ENCODE assay signal across 22 mouse cellular contexts in genomic region chr3:116784290-116784689, GRCm38 (mm10). TPM values are rescaled to one million over a fixed set of nuclear protein-coding genes. Genes with fewer than 3 reads are reported as not detected.
DNase-seq lines count a peak whose midpoint lies in the region; ATAC-seq and TF ChIP-seq lines count a peak whose summit lies in the region.
"Had no signal": no experiment of that assay in that cellular context is flagged by ENCODE, and none has a peak within 500 bp of the region (broad histone marks: within the 10 kb centered on the region; RNA-seq: fewer than 3 reads in every experiment).

No protein-coding gene starts in this region.

- H3K27ac ChIP-seq in heart, embryonic 11.5 days (ENCODE audit: low read depth, low read length): no peak overlapping the region
- H3K27ac ChIP-seq in kidney, embryonic 16.5 days (ENCODE audit: low read length): peak overlapping the region; percentile 32; the same call in 1 of the 2 replicates
- H3K27ac ChIP-seq in liver, embryonic 14.5 days: no peak overlapping the region
- no peak overlapping the region for H3K27ac ChIP-seq in liver, embryonic 12.5 days
- H3K27ac ChIP-seq: embryonic facial prominence, embryonic 15.5 days; forebrain, embryonic 10.5 days; heart, adult 2 months; hindbrain, embryonic 10.5 days; hindbrain, embryonic 14.5 days had no signal

- H3K4me3 ChIP-seq in heart, embryonic 11.5 days (ENCODE audit: low read depth, low read length): no peak overlapping the region
- no peak overlapping the region for H3K4me3 ChIP-seq in kidney, embryonic 16.5 days (ENCODE audit: low read length)
- no peak overlapping the region for H3K4me3 ChIP-seq in liver, embryonic 14.5 days (ENCODE audit: insufficient read depth in 1 of 2, low read depth in 2 of 2, low read length in 2 of 2)
- H3K4me3 ChIP-seq in liver, embryonic 12.5 days: no peak overlapping the region
- H3K4me3 ChIP-seq: embryonic facial prominence, embryonic 15.5 days; erythroblast, embryonic 14.5 days; forebrain, embryonic 10.5 days; heart, adult 2 months; heart, embryonic 12.5 days; hindbrain, embryonic 10.5 days had no signal

- H3K9me3 ChIP-seq in heart, embryonic 11.5 days (replicated peaks; ENCODE audit: control insufficient read depth, low read length): no peaks in the 10 kb centered on the region
- H3K9me3 ChIP-seq in kidney, embryonic 16.5 days (ENCODE audit: low read length): no peaks in the 10 kb centered on the region
- H3K9me3 ChIP-seq in liver, embryonic 14.5 days (ENCODE audit: control insufficient read depth, low read length): no peaks in the 10 kb centered on the region
- H3K9me3 ChIP-seq in liver, embryonic 12.5 days (replicated peaks): no peaks in the 10 kb centered on the region
- H3K9me3 ChIP-seq: embryonic facial prominence, embryonic 15.5 days; forebrain, embryonic 10.5 days; heart, embryonic 12.5 days; hindbrain, embryonic 10.5 days had no signal

- H3K4me2 ChIP-seq in heart, embryonic 11.5 days: no peak overlapping the region
- H3K4me2 ChIP-seq in kidney, embryonic 16.5 days (replicated peaks; ENCODE audit: low read depth, low read length): no peak overlapping the region
- no peak overlapping the region for H3K4me2 ChIP-seq in liver, embryonic 14.5 days (ENCODE audit: low read depth)
- H3K4me2 ChIP-seq in liver, embryonic 12.5 days: no peak overlapping the region
- H3K4me2 ChIP-seq: embryonic facial prominence, embryonic 15.5 days; heart, embryonic 12.5 days; hindbrain, embryonic 14.5 days had no signal

- no peaks in the 10 kb centered on the region for H3K4me1 ChIP-seq in heart, embryonic 11.5 days (ENCODE audit: control insufficient read depth, insufficient read depth, low read length)
- peaks cover 3% of the 10 kb centered on the region; the same call in 1 of the 2 replicates for H3K4me1 ChIP-seq in kidney, embryonic 16.5 days (ENCODE audit: insufficient read depth, low read length)
- H3K4me1 ChIP-seq in liver, embryonic 14.5 days (replicated peaks; ENCODE audit: control insufficient read depth in 2 of 2, insufficient read depth in 2 of 2, low read length in 1 of 2): peaks cover 0 to 5% of the 10 kb centered on the region in 2 experiments; a peak in 1 of 4 replicates
- H3K4me1 ChIP-seq in liver, embryonic 12.5 days: peaks cover 8% of the 10 kb centered on the region
- H3K4me1 ChIP-seq: embryonic facial prominence, embryonic 15.5 days; forebrain, embryonic 10.5 days; heart, embryonic 12.5 days; hindbrain, embryonic 10.5 days had no signal

- no peak for ATAC-seq in heart, embryonic 11.5 days (replicated peaks; ENCODE audit: insufficient number of reproducible peaks, low FRiP score, low TSS enrichment)
- ATAC-seq in kidney, embryonic 16.5 days (ENCODE audit: low FRiP score, low TSS enrichment): peak; percentile 43; the same call in 1 of the 2 replicates
- peak; percentile 48; the same call in 1 of the 2 replicates for ATAC-seq in liver, embryonic 14.5 days (ENCODE audit: insufficient read depth)
- no peak for ATAC-seq in liver, embryonic 12.5 days
- ATAC-seq in megakaryocyte, adult 5-6 weeks (ENCODE audit: poor library complexity, severe bottlenecking): no peak
- ATAC-seq: activated CD4-positive, CD25-positive, alpha-beta regulatory T cell, adult 4 months; forebrain, embryonic 14.5 days; Patski had no signal

- peaks cover 5% of the 10 kb centered on the region; the same call in 1 of the 2 replicates for H3K36me3 ChIP-seq in heart, embryonic 11.5 days (ENCODE audit: control insufficient read depth, insufficient read depth, low read length)
- peaks cover 35% of the 10 kb centered on the region for H3K36me3 ChIP-seq in kidney, embryonic 16.5 days (ENCODE audit: insufficient read depth, low read length)
- H3K36me3 ChIP-seq in liver, embryonic 14.5 days (replicated peaks; ENCODE audit: control insufficient read depth, insufficient read depth, low read depth): peaks cover 5% of the 10 kb centered on the region
- H3K36me3 ChIP-seq in liver, embryonic 12.5 days: peaks cover 64% of the 10 kb centered on the region

- peak; percentile 50; the same call in 1 of the 2 replicates for TF ChIP-seq EP300 in liver, embryonic 14.5 days (IDR thresholded peaks at IDR 0.05; ENCODE audit: low read depth)

- H3K9ac ChIP-seq in heart, embryonic 11.5 days (ENCODE audit: low read depth, low read length): no peak overlapping the region
- no peak overlapping the region for H3K9ac ChIP-seq in kidney, embryonic 16.5 days (replicated peaks; ENCODE audit: low read length)
- H3K9ac ChIP-seq in liver, embryonic 14.5 days (replicated peaks): no peak overlapping the region
- H3K9ac ChIP-seq in liver, embryonic 12.5 days: no peak overlapping the region
- H3K9ac ChIP-seq: embryonic facial prominence, embryonic 15.5 days; heart, embryonic 12.5 days; hindbrain, embryonic 14.5 days had no signal

- H3K27me3 ChIP-seq in heart, embryonic 11.5 days (ENCODE audit: control insufficient read depth, insufficient read depth, low read length): no peaks in the 10 kb centered on the region
- H3K27me3 ChIP-seq in kidney, embryonic 16.5 days (ENCODE audit: insufficient read depth, low read length): no peaks in the 10 kb centered on the region
- H3K27me3 ChIP-seq in liver, embryonic 14.5 days (ENCODE audit: control insufficient read depth, insufficient read depth, low read length): no peaks in the 10 kb centered on the region
- H3K27me3 ChIP-seq in liver, embryonic 12.5 days (replicated peaks): no peaks in the 10 kb centered on the region
- H3K27me3 ChIP-seq: CH12.LX; embryonic facial prominence, embryonic 15.5 days; heart, embryonic 12.5 days; Patski had no signal

- WGBS in heart, embryonic 11.5 days (ENCODE audit: insufficient replicate concordance): 80% methylated on average over 12 of the region's 12 CpGs
- WGBS in kidney, embryonic 16.5 days: 56% methylated on average over 12 of the region's 12 CpGs
- 42% methylated on average over 12 of the region's 12 CpGs for WGBS in liver, embryonic 14.5 days (ENCODE audit: insufficient replicate concordance)
- WGBS in liver, embryonic 12.5 days (ENCODE audit: insufficient replicate concordance): 48% methylated on average over 12 of the region's 12 CpGs

- TF ChIP-seq CTCF in liver, embryonic 14.5 days (IDR thresholded peaks at IDR 0.05; ENCODE audit: low read depth): no peak

- DNase-seq in heart, adult 11 months: peak; percentile 68
- no peak for DNase-seq in kidney, adult 18-20 months
- DNase-seq in liver, embryonic 14.5 days (ENCODE audit: low read depth in 3 of 3, low spot score in 3 of 3): no peak
- DNase-seq: adrenal gland, postnatal 25 days; cerebellum, adult 2 months; cerebellum, postnatal 10 days; embryo, embryonic 11 days; heart, adult 2 months had no signal

RNA-seq across cellular contexts. Expression of gene Agl, which starts 23.7 kb away (rescaled TPM):
- 49.2 and 55.8 TPM in 2 replicates for polyA plus RNA-seq in heart, embryonic 11.5 days (2014; fragmentation: Nextera tagmentation; extraction: Ambion mirVana)
- 18.1 and 20.6 TPM in 2 replicates for polyA plus RNA-seq in kidney, embryonic 16.5 days (2015; fragmentation: Nextera tagmentation; extraction: Ambion mirVana)
- polyA plus RNA-seq in liver, embryonic 14.5 days (2012; rRNA removed): 2.1 and 2.6 TPM in 2 replicates
- polyA plus RNA-seq in liver, embryonic 14.5 days (2014; fragmentation: Nextera tagmentation; extraction: Ambion mirVana): 4.4 and 4.6 TPM in 2 replicates
- 7.1 and 7.4 TPM in 2 replicates for polyA plus RNA-seq in liver, embryonic 12.5 days (2016; fragmentation: Nextera tagmentation; extraction: Ambion mirVana)
- total RNA-seq in megakaryocyte, adult 5-6 weeks (2015): 15.5 and 21.4 TPM in 2 replicates
- total RNA-seq in megakaryocyte, adult 5-6 weeks (2017): 19.3 and 20.6 TPM in 2 replicates
- polyA plus RNA-seq: erythroblast, embryonic 14.5 days had no signal

Comparison
In these comparisons a context has a peak if more than half of its experiments do, and no peak if none do; other contexts are left out.
1. ATAC-seq: peak in kidney, embryonic 16.5 days (single experiment) and liver, embryonic 14.5 days (single experiment); none in heart, embryonic 11.5 days (single experiment), liver, embryonic 12.5 days (single experiment) and megakaryocyte, adult 5-6 weeks (single experiment).